Mouse (Mus musculus) intestine, embryonic 14.5 days (tissue): Measurements from ENCODE around the gene Gm6401. TPM values are rescaled to one million over a fixed set of nuclear protein-coding genes. Genes with fewer than 3 reads are reported as not detected.
A peak's percentile ranks its signal among the peaks of the same experiment; 100 is the strongest.
"Not testable (repeated sequence)": the region's sequence is repeated elsewhere in the genome, so short reads cannot be mapped to it uniquely, and the experiment has no call there.

Experiments
- ATAC-seq: fragments of 200-750 bp; cut with Nextera tagmentation; replicated peaks from 2 replicates; pipeline ENCODE4 v1.8.0; 2017; ENCODE audit warnings: low read depth, moderate number of reproducible peaks, moderate TSS enrichment, moderate library complexity; ENCODE audit not compliant: low FRiP score, low TSS enrichment
- DNase-seq: peaks from one replicate; pipeline ENCODE4 v3.0.0-alpha.2; 2018; ENCODE audit warnings: low spot score
- H3K27ac ChIP-seq: fragments of 300-500 bp; sonication (generic); 2 replicates; pipeline ENCODE4 v1.5.1; 2014; ENCODE audit warnings: low read depth, mild to moderate bottlenecking, control low read depth
- H3K27me3 ChIP-seq: fragments of 300-500 bp; sonication (generic); replicated peaks from 2 replicates; pipeline ENCODE4 v1.6.1; 2014; ENCODE audit warnings: low read length, control low read depth; ENCODE audit not compliant: control insufficient read depth, insufficient read depth
- H3K36me3 ChIP-seq: fragments of 300-500 bp; sonication (generic); 2 replicates; pipeline ENCODE4 v1.6.1; 2014; ENCODE audit warnings: low read length, control low read depth; ENCODE audit not compliant: control insufficient read depth, insufficient read depth
- H3K4me1 ChIP-seq: fragments of 300-500 bp; sonication (generic); replicated peaks from 2 replicates; pipeline ENCODE4 v1.6.1; 2014; ENCODE audit warnings: low read length, control low read depth, mixed read lengths; ENCODE audit not compliant: control insufficient read depth, insufficient read depth
- H3K4me2 ChIP-seq: fragments of 300-500 bp; sonication (generic); 2 replicates; pipeline ENCODE4 v1.6.1; 2014; ENCODE audit warnings: low read length
- H3K4me3 ChIP-seq: fragments of 300-500 bp; sonication (generic); 2 replicates; pipeline ENCODE4 v1.5.1; 2014; ENCODE audit warnings: low read depth, low read length, control low read depth, mixed read lengths
- H3K9ac ChIP-seq: fragments of 300-500 bp; sonication (generic); 2 replicates; pipeline ENCODE4 v1.6.1; 2014; ENCODE audit warnings: mild to moderate bottlenecking, low read length
- H3K9me3 ChIP-seq: fragments of 300-500 bp; sonication (generic); 2 replicates; pipeline ENCODE4 v1.6.1; 2016; ENCODE audit warnings: low read length, control low read depth; ENCODE audit not compliant: control insufficient read depth
- WGBS: fragments of 180-500 bp; shearing (Covaris S2); extraction: QIAGEN DNeasy Blood & Tissue Kit; methylation state at CpG from one replicate; pipeline ENCODE4 v1.1.7; 2014; 5-methylcytosine and 5-hydroxymethylcytosine counted together
- polyA plus RNA-seq: library from polyadenylated mRNA; unstranded; fragments of >200 nt; fragmentation: Nextera tagmentation; extraction: Ambion mirVana; gene quantifications from 2 replicates; pipeline ENCODE4 v1.2.1, GENCODE M21; 2014

Gene Gm6401
- polyA plus RNA-seq, result not detected in 2 replicates

GRCm38 (mm10) chr14:41967827-41968226, at the start of gene Gm6401:
Gene Gm6401, minus strand, starts transcription at chr14:41967927.
- H3K27me3 ChIP-seq, H3K27ac ChIP-seq, H3K4me2 ChIP-seq, H3K4me1 ChIP-seq, H3K9me3 ChIP-seq, H3K9ac ChIP-seq, ATAC-seq, H3K4me3 ChIP-seq, H3K36me3 ChIP-seq, DNase-seq: not testable (repeated sequence)
- 78% methylated on average over 1 of the region's 1 CpGs for WGBS

- not testable (repeated sequence) for H3K4me1 ChIP-seq, H3K9ac ChIP-seq, H3K27me3 ChIP-seq, H3K27ac ChIP-seq, H3K9me3 ChIP-seq, H3K36me3 ChIP-seq, DNase-seq, H3K4me3 ChIP-seq, H3K4me2 ChIP-seq, ATAC-seq
- WGBS, result no CpG with 5 or more reads among the region's 1 CpGs
These were observed 15.5 kb upstream of the Gm6401 start, which contains the start of gene Gm3543 for GRCm38 (mm10) chr14:41983225-41983624. Gene Gm3543, minus strand, starts transcription at chr14:41983325.

DNA sequence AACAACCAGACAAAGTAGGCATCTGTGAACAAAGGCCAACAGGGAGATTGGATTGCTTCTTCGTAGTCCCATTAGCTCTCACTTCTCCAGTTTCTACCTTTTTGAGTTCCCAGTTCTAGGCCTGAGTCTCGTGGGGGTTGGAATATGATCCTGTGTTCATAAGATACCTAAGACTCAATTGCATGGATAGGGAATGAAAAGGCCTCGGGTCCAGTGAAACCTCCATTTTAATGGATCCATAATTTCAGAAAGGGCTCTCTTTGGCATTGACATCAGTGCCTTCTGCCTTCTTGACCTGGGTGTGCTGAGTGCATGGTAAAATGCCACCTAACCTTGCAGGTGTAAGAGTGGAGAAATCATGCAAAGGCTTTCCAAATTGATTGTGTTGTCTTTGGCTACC, 869 bp upstream of the Gm6401 start:
- 63% methylated on average over 3 of the region's 3 CpGs for WGBS
- not testable (repeated sequence) for ATAC-seq

DNA sequence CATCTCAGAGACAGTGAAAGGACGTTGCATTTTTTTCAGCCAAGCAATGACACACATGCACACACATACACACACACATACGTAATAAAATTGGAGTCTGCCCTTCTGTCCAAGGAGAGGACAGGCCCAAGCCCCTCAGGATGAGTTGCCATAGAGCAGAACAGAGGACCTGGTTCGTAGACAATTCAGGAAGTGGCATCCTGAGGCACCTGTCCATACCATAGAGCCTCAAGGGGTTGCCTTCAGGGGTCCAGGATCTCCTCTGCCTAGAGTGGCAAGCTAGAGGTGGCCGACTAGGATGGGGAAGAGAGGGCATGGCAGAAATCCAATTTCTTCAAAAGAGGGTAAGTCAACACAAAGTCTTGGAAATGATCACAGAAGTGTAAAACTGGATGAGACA, 3.6 kb downstream of the Gm6401 start:
- not testable (repeated sequence) for H3K9ac ChIP-seq

More for the DNA sequence above, 869 bp upstream of the Gm6401 start:
- H3K4me1 ChIP-seq, H3K36me3 ChIP-seq, H3K9ac ChIP-seq, H3K27ac ChIP-seq, H3K4me3 ChIP-seq, H3K27me3 ChIP-seq, H3K9me3 ChIP-seq, H3K4me2 ChIP-seq, DNase-seq: not testable (repeated sequence)

GRCm38 (mm10) chr14:41943695-41944094, 24.0 kb downstream of the Gm6401 start, which contains the start of gene 1700024B05Rik:
Gene 1700024B05Rik, plus strand, starts transcription at chr14:41943995.
- not testable (repeated sequence) for H3K36me3 ChIP-seq, H3K9ac ChIP-seq, H3K4me3 ChIP-seq, H3K9me3 ChIP-seq, H3K4me2 ChIP-seq, H3K27me3 ChIP-seq, H3K27ac ChIP-seq, DNase-seq, H3K4me1 ChIP-seq, ATAC-seq
- 91% methylated on average over 1 of the region's 2 CpGs for WGBS

More for the DNA sequence above, 3.6 kb downstream of the Gm6401 start:
- H3K27ac ChIP-seq, H3K4me3 ChIP-seq, H3K36me3 ChIP-seq, H3K4me2 ChIP-seq, H3K27me3 ChIP-seq, ATAC-seq, H3K9me3 ChIP-seq, H3K4me1 ChIP-seq: not testable (repeated sequence)
- DNase-seq, result peak; percentile 27
- 72% methylated on average over 4 of the region's 4 CpGs for WGBS

- ATAC-seq, result not testable (repeated sequence)
- WGBS, result no CpG with 5 or more reads among the region's 1 CpGs
These were observed 43.1 kb downstream of the Gm6401 start, which contains the start of gene 1700049E17Rik1 for GRCm38 (mm10) chr14:41924649-41925048. Gene 1700049E17Rik1, plus strand, starts transcription at chr14:41924949.

More at GRCm38 (mm10) chr14:41924649-41925048, 43.1 kb downstream of the Gm6401 start, which contains the start of gene 1700049E17Rik1:
- not testable (repeated sequence) for H3K9me3 ChIP-seq, H3K9ac ChIP-seq, H3K4me3 ChIP-seq, H3K4me1 ChIP-seq, DNase-seq, H3K4me2 ChIP-seq, H3K27ac ChIP-seq, H3K27me3 ChIP-seq, H3K36me3 ChIP-seq

Other genes starting within 250 kb of the Gm6401 start
- not detected in 2 replicates for gene Gm7929, start 217.3 kb downstream of the Gm6401 start, polyA plus RNA-seq
- gene Gm47189, start 195.5 kb downstream of the Gm6401 start, polyA plus RNA-seq, result not detected in 2 replicates
- gene Gm7980, start 60.6 kb downstream of the Gm6401 start, polyA plus RNA-seq, result not detected in 2 replicates
- gene 1700049E17Rik1, start 43.0 kb downstream of the Gm6401 start, polyA plus RNA-seq, result not detected in 2 replicates
- not detected in 2 replicates for gene 1700024B05Rik, start 23.9 kb downstream of the Gm6401 start, polyA plus RNA-seq
- gene Gm3543, start 15.4 kb upstream of the Gm6401 start, polyA plus RNA-seq, result not detected in 2 replicates
- not detected in 2 replicates for gene Gm7951, start 149.4 kb upstream of the Gm6401 start, polyA plus RNA-seq
- not detected in 2 replicates for gene Gm17027, start 194.7 kb upstream of the Gm6401 start, polyA plus RNA-seq
- not detected in 2 replicates for gene Gm3573, start 222.9 kb upstream of the Gm6401 start, polyA plus RNA-seq